Mouse (Mus musculus) cerebellum, adult 11 months (tissue): Measurements from ENCODE around the gene Mettl1.
A peak's percentile ranks its signal among the peaks of the same experiment; 100 is the strongest.

ENCODE experiments used
- DNase-seq: peaks from one replicate; pipeline ENCODE4 v3.0.0; 2022

Mettl1 gene

DNA sequence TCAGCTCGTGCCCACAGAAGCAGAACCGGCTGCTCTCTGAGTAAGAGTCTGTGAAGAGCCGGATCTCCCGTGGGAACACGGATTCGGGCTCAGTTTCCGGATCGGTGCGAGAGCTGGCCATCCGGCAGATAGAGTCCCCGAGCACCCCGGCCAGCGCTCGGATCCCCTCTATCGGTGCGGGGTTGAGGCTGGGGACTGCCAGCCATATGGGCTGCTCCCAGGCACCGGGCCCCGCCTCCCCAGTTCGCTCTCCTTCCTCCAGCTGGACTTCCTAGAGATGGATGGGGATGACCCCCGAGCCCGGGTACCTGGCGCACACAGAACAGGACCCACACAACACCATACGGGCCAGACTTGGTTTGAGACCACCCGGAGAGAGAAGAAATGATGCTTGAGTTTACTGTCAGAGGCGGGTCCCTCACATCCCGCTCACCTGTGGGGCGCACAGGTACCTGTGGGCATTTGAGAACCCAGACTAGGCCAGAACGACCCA is at the start of gene Mettl1, which contains the start of gene Eef1akmt3:
Mettl1 (plus strand) TSS at position 141 of the 493 bp plus-strand sequence.
Eef1akmt3 (minus strand) TSS at position 240 of the 493 bp plus-strand sequence.
- no peak for DNase-seq

- DNase-seq, result no peak
Measured at GRCm38 (mm10) chr10:126991676-126992075, 49.5 kb upstream of the Mettl1 start.

- DNase-seq, result no peak
Measured at GRCm38 (mm10) chr10:126993621-126994020, 47.6 kb upstream of the Mettl1 start.

GRCm38 (mm10) chr10:126997340-126998113 is 43.7 kb upstream of the Mettl1 start:
- no peak for DNase-seq

DNA sequence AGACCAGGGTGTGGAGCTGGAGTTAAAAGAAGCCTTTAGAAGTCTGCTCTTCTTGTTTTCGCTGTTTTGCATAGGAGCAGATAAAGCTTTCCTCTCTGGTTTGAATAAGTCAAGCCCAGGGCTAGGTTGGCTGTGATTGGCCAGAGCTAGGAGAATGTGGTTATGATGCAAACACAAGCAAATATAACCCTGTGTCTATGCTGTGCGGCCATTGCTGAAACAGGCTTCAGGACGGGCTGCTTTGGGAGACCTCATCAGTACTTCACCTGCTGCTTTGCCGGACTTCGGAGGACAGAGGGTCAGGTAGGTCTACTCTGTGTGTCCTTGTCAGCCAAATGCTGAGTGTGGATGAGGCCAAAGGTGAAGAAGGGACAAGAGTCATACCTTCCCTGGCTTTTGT is 40.7 kb upstream of the Mettl1 start, which contains the start of gene Avil:
Avil (plus strand) TSS at position 181 of the 400 bp plus-strand sequence.
- no peak for DNase-seq

GRCm38 (mm10) chr10:127001297-127001696 is 39.9 kb upstream of the Mettl1 start:
- no peak for DNase-seq

- DNase-seq, result no peak
Measured at GRCm38 (mm10) chr10:127002056-127002455, 39.2 kb upstream of the Mettl1 start.

- no peak for DNase-seq
Measured at GRCm38 (mm10) chr10:127002765-127003164, 38.4 kb upstream of the Mettl1 start.

DNA sequence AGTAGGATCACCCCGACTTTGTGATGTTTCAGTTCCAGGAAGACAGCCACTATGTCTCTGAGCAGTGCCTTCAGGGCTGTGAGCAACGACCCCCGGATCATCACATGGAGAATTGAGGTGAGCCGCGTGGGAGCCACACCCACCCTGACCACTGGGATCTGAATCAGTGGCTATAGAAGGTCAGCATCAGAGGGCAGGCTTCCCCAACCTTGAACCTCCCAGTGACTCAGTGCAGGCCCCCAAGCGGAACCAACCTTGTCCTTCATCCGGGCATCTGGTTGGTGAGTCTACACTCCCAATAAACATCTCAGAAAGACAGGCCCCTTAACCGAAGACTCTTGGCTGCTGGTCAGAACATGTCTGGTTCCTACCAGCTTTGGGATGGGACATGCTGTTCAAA is 37.9 kb upstream of the Mettl1 start:
- no peak for DNase-seq

DNA sequence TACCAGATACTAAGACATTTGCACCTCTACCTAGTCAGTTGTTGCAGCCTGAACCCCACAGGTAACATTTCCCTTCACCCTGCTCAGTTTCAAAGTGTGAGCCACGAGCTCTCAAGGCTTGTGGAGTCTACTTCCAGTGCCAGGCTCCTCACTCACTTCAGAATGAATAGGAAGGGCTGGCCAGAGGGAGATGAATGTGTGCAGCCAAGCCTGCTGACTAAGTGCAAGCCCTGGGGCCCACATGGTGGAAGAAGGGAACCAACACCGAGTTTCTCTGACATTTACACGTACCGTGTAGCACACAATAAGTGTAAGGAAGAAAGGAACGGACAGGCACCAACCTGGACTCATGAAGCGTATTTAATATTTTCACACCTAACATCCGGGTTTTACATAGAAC is 37.4 kb upstream of the Mettl1 start:
- DNase-seq, result no peak

DNA sequence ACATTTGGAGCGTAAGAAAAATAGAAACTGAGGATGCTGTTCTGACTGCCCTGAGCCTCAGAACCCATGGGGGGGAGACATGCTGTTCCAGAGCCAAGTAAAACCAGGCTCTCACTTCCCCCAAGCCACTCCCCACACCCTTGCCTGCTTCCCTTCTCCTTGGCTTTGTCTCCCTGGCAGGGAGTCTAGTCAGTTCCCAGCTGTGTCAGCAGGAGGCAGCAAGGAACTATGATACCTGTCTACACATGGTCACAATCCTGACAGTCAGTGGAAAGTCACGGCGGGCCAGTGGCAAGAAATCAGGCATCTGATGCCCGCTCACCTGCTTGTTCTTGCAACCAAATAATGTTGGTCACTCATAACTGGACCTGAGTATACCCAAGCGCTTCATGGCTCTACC is 24.7 kb upstream of the Mettl1 start:
- no peak for DNase-seq

DNA sequence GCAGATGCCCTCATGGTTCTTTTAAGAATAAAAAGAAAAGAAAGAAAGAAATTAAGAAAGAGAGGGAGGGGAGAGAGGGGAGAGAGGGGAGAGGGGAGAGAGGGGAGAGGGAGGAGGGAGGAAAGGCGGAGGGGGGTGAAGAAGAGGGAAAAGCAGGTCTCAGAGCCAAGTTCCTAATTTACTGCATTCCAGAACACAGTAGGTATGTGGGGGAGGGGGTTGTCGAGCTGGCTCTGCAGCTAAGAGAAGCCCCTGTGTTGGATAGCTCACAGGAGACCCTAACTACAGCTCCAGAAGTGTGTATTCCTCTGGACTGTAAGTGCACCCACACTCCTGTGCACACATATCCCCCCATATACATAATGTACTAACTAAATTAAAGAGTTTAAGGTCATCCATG is 24.1 kb upstream of the Mettl1 start:
- no peak for DNase-seq

DNA sequence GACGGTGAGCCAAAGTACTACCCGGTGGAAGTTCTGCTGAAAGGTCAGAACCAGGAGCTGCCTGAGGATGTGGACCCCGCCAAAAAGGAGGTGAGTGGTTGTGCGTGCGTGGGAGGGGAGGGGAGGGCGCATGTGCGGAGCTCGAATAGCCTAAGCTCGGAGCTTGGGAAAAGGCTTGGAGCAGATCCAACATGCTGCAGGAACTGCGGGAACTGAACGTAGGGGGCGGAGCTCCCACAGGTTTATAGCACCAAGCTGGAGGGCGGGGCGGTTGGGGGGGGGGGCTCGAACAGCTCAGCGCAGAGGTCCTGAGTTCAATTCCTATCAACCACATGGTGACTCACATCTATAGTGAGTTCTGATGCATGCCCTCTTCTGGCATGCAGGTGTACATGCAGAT is 22.8 kb upstream of the Mettl1 start:
- DNase-seq, result no peak

DNA sequence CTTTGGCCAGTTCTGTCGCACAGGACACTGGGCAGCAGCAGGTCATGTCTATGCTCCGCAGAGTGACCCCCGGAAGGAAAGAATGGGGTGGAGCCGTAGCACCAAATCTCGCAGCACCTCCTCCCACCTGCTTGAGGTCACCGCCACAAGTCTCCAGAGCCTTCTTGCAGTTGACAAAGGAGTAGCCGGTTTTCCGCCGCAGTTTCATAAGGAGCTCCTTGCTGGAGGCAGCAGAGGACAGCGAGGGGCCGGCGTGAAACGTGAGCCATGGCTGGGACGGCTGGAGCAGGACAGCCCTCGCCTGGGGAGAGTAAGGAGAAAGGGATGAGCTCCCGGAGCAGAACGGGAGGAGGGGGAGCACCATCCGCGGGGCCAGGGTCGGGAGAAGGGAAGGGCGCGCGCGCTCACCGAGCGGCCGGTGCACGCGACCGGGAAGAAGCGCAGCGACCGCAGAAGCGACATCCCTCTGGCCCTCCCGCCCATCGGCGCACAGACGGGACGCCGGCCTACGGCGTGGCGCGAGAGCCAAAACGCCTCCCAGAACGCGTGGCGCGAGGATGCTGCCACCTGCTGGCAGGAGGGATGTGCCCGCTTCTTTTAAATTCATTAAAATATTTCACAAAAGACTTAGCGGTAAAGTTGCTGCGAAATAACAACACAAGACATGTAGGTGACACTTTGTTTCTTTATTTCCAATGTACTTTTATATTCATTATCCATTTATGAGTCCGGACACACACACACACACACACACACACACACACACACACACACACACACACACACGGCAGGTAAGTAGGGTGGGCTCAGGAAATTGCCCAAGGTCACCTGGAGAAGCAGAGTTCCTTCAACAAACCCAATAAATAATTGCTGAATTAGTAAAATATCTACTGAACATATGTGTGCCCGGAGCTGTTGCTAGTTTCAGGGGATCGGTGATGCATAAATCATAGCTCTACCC is 10.6 kb upstream of the Mettl1 start, which contains the start of gene Tsfm:
Tsfm (minus strand) TSS at position 505 of the 961 bp plus-strand sequence.
- peak; percentile 89 for DNase-seq

GRCm38 (mm10) chr10:127033301-127033741 is 7.9 kb upstream of the Mettl1 start:
- DNase-seq, result no peak

DNA sequence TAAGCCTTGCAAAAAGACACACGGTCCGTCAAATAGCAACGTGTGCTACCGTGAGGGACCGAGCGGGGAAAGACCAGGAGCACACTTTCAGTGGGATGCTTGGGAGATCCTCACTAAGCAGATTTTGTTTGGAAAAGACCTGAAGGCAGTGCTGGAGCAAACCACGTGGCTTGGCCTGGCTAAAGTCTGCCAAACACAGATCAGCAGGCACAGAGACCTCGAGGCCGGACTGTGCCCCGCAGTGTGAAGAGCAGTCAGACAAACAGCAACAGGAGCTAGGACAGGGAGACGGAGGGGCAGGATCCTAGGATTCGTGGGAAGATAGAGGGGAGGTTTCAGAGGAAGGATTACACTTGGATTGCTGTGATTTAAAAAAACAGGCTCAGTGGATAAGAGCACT is 4.9 kb upstream of the Mettl1 start:
- DNase-seq, result no peak

DNA sequence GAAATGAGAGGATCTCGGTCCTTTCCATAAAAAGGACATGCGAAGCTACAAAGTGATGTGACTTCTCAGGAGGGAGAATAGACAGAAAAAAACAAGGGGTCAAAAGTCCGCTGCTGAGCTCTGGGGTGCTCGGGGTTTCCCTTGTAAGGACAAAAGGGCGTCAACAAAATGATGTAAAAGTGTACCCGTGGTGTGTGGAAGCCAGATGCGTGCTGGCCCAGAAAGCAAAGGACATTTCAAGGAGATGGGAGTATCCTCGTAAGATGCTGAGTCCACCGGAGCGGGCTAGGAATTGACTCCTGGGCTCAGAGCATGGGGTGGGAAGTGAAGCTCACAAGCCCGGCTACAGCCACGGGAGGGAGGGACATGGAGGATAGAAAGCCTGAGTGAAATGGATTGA is 3.6 kb upstream of the Mettl1 start:
- DNase-seq, result no peak

DNA sequence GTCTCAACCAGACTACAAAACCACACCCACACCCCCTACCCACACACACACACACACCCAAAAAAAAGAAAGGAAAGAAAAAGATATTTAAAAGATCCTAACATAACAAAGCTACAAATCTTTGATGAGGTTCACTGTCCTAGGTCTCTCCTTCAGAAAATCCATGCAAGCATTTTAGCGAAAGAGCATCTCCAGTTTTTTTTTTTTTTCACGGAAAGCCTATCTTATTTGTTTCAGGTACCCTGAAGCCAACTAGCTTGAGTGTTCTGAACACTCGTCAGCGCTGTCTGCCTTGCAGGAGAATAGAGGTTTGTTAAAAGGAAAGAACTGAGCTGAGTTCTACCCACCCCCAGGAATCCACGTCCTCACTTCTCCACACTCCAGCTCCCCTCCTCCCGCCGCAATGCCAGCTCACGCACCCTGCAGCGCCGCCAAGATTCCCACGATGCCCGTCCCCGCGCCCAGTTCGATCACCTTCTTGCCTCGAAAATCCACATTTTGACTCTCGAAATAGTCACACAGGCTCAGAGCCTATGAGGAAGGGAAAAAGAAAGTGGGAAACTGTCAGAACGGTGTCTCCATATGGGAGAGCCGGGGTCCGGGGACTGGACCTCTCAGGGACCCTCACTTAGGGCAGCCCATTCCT is 522 bp upstream of the Mettl1 start:
- DNase-seq, result peak; percentile 30

DNA sequence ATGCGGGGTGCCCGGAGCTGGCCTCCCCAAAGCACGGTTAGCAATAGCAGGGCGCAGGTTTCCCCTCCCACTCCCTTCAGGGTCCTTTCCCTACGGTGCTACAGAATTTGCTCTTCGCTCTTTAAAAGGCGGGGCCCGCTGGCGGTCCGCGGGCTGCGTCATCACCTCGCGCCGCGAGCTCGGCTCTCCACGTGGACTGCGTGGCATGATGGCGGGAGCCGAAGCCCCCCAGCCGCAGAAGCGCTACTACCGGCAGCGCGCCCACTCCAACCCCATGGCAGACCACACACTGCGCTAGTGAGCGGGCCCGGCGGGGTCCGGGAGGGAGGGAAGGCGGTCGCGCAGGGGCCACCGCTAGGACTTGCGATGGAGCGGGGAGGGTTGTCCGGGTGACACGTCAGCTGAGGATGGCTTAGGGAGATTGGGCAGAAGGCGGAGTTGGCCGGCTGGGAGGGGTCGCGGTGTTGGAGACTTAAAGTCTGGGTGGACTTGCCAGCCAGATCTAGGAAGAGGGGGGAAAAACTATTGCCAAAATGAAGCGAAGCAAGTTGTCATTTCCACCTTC is 642 bp downstream of the Mettl1 start:
- DNase-seq, result peak; percentile 82

GRCm38 (mm10) chr10:127042468-127043115 is 1.4 kb downstream of the Mettl1 start:
- DNase-seq, result no peak

- no peak for DNase-seq
Measured at GRCm38 (mm10) chr10:127043187-127043586, 2.0 kb downstream of the Mettl1 start.

DNA sequence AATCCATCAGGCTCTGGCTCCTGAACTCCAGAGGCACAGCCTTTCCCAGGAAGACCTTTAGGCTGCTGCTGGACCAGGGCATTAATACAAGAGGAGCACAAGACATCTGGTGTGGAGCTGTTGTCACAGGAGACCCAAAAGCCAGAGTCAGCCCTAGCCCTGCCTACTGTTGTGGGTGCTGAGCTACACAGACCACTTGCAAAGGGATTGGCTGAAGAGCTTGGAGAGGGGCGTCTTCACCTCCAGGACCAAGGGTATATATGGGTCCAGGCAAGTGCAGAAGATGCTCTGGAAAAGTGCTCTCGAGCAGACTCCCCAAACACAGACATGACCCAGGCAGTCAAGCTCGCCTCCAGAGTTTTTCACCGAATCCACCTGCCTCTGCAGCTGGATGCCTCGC is 6.7 kb downstream of the Mettl1 start, which contains the start of gene Cyp27b1:
Cyp27b1 (plus strand) TSS at position 297 of the 400 bp plus-strand sequence.
- DNase-seq, result no peak
